Mouse (Mus musculus): ENCODE measurements around the gene Pitpnc1.

GRCm38 (mm10) chr11:107441050-107441449 is 29.4 kb downstream of the Pitpnc1 start:
- TF ChIP-seq CTCF (IDR thresholded peaks at IDR 0.05; ENCODE audit: control insufficient read depth, insufficient read depth, low read length), result no peak
- no peak for TF ChIP-seq POLR2A (IDR thresholded peaks at IDR 0.05; ENCODE audit: borderline replicate concordance, control insufficient read depth, low read depth, low read length)

All from bone marrow, adult 2 months (tissue).